Mouse (Mus musculus) embryonic facial prominence, embryonic 13.5 days (tissue): Measurements from ENCODE around the gene Tppp. TPM values are rescaled to one million over a fixed set of nuclear protein-coding genes. Genes with fewer than 3 reads are reported as not detected.
A peak's percentile ranks its signal among the peaks of the same experiment; 100 is the strongest.
"Not testable (repeated sequence)": the region's sequence is repeated elsewhere in the genome, so short reads cannot be mapped to it uniquely, and the experiment has no call there.

Source experiments
- ATAC-seq: fragments of 200-750 bp; cut with Nextera tagmentation; 2 replicates; pipeline ENCODE4 v1.8.0; 2017; ENCODE audit warnings: low read depth; ENCODE audit not compliant: insufficient number of reproducible peaks, insufficient read depth, low FRiP score, low TSS enrichment
- H3K27ac ChIP-seq: fragments of 300-500 bp; sonication (generic); 2 replicates; pipeline ENCODE4 v1.5.1; 2015; ENCODE audit warnings: moderate library complexity, mild to moderate bottlenecking, inconsistent platforms
- H3K27me3 ChIP-seq: fragments of 300-500 bp; sonication (generic); 2 replicates; pipeline ENCODE4 v1.6.1; 2015; ENCODE audit warnings: mild to moderate bottlenecking, inconsistent platforms
- H3K36me3 ChIP-seq: fragments of 300-500 bp; sonication (generic); 2 replicates; pipeline ENCODE4 v1.6.1; 2015; ENCODE audit warnings: mild to moderate bottlenecking, inconsistent platforms
- H3K4me1 ChIP-seq: fragments of 300-500 bp; sonication (generic); 2 replicates; pipeline ENCODE4 v1.6.1; 2015; ENCODE audit warnings: inconsistent platforms
- H3K4me2 ChIP-seq: fragments of 300-500 bp; sonication (generic); 2 replicates; pipeline ENCODE4 v1.6.1; 2015; ENCODE audit warnings: moderate library complexity, mild to moderate bottlenecking, inconsistent platforms
- H3K4me3 ChIP-seq: fragments of 300-500 bp; sonication (generic); 2 replicates; pipeline ENCODE4 v1.5.1; 2015; ENCODE audit warnings: mild to moderate bottlenecking, inconsistent platforms
- H3K9ac ChIP-seq: fragments of 300-500 bp; sonication (generic); 2 replicates; pipeline ENCODE4 v1.6.1; 2015; ENCODE audit warnings: mild to moderate bottlenecking, inconsistent platforms
- H3K9me3 ChIP-seq: fragments of 300-500 bp; sonication (generic); 2 replicates; pipeline ENCODE4 v1.6.1; 2016; ENCODE audit warnings: inconsistent platforms
- WGBS: fragments of 180-500 bp; shearing (Covaris S2); methylation state at CpG from one replicate; pipeline ENCODE4 v1.1.7; 2015; ENCODE audit warnings: mixed read lengths; 5-methylcytosine and 5-hydroxymethylcytosine counted together
- polyA plus RNA-seq: library from polyadenylated mRNA; unstranded; fragments of >200 nt; fragmentation: Nextera tagmentation; extraction: Ambion mirVana; gene quantifications from 2 replicates; pipeline ENCODE4 v1.2.1, GENCODE M21; 2015

Tppp gene
- polyA plus RNA-seq, 1 experiment from 2014 or later, result 1.1 TPM

DNA sequence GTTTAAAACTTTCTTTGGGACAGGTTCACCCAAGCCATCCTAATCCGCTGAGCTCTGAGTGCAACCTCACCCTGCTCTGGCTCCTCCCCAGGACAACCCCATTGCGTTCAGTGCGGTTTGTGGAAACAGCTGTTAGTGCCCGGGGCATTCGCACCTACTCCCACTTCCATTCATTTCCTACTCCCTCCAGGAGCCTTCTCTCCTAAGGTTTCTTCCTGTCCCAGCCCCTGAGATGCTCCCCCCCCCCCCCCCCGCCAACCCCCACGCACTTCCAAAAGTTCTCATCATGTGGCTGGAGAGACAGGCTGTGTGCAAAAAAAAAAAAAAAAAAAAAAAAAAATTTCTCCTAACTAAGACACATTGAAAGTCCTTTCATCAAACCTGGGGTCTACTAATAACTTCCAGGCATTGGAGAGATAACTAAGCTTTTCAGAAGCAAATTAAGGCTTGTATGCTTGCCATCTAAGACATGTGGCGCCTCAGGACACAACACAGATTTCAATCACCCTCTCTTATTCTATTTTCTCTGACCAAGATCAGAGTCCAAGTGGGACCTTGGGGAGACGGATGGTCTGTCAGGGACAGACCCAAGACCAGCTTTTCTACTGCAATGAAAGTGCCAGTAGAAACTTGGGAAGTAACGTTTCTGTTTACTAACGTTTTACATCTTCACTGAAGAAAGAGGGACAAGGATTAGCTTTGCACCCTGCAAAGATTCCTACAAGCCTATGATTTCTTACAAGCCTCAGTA, 53.3 kb downstream of the Tppp start:
- H3K4me2 ChIP-seq, result peak overlapping the region; percentile 60
- peaks cover 7% of the 10 kb centered on the region for H3K36me3 ChIP-seq
- WGBS, result 21% methylated on average over 11 of the region's 11 CpGs
- peak overlapping the region; percentile 86; the same call in 1 of the 2 replicates for H3K9ac ChIP-seq
- ATAC-seq, result no peak
- 0 out of 2 replicates have a peak, but pooled peaks cover 5% of the 10 kb centered on the region for H3K27me3 ChIP-seq
- no peaks in the 10 kb centered on the region for H3K9me3 ChIP-seq
- H3K27ac ChIP-seq, result peak overlapping the region; percentile 91
- H3K4me3 ChIP-seq, result peak overlapping the region; percentile 73
- H3K4me1 ChIP-seq, result 0 out of 2 replicates have a peak, but pooled peaks cover 3% of the 10 kb centered on the region

DNA sequence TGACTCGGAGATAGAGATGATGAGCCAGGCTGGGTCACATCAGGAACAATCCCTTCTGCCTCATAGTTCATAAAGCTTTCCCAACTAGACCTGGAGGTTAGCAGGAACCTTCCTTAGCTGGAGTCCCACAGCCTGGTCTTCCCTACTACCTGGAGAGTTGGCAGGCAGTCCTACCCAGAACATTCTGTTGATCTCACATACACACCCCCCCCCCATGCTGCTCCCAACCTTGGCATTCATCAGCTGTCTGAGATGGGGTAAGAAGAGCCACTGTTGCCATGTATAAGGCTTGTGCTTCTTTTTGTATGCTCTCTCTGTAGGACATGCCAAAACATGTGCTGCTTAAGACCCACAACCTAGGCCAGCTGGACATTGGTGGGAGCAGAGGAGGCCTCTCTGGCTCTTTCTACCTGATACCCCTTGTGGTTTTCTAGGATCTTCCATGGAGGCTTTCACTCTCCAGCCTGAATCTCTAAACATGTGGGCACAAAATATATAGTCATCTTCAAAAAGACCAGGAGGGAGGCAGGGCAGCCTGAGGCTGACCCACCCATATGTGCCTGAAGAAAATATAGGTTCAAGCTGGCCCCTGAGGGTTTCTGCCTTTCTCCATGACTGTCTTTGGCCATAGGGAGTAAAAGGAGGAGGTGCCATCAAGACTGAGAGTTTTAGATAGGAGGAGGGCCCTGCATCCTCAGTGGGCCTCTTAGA, 54.3 kb downstream of the Tppp start:
- Histone ChIP-seq H3K9ac (no peak overlapping the region), H3K36me3 (no peaks in the 10 kb centered on the region)

DNA sequence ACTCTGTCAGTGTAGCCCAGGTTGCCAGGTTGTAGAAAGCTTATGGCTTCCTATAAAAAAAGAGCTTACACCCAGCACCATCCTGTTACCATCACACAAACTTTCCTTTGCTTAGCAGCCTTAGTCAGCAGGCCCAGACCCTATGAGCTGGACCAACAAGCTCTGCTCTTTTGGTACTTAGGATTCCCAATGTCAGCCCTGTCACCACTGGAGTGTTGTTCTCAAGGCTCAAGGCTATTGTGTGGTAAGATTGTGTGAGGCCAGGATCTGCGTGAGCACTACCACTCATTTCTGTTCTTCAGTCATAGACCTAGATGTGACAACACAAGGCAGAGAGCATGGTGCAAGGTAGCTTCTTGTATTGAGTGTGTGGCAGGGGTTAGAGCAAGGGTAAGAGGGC, 57.4 kb downstream of the Tppp start:
- Histone ChIP-seq H3K4me2 (no peak overlapping the region), H3K9ac (no peak overlapping the region), H3K27me3 (0 out of 2 replicates have a peak, but pooled peaks cover 5% of the 10 kb centered on the region), H3K36me3 (no peaks in the 10 kb centered on the region), H3K9me3 (no peaks in the 10 kb centered on the region), H3K4me3 (no peak overlapping the region), H3K4me1 (no peaks in the 10 kb centered on the region), H3K27ac (no peak overlapping the region)
- WGBS, result 82% methylated on average over 1 of the region's 1 CpGs
- ATAC-seq, result no peak

More for the DNA sequence above, 54.3 kb downstream of the Tppp start:
- Histone ChIP-seq H3K4me2 (no peak overlapping the region), H3K9me3 (no peaks in the 10 kb centered on the region), H3K27me3 (0 out of 2 replicates have a peak, but pooled peaks cover 5% of the 10 kb centered on the region), H3K4me3 (no peak overlapping the region), H3K27ac (no peak overlapping the region), H3K4me1 (0 out of 2 replicates have a peak, but pooled peaks cover 3% of the 10 kb centered on the region)
- 80% methylated on average over 1 of the region's 1 CpGs for whole genome bisulfite sequencing
- ATAC-seq, result no peak

DNA sequence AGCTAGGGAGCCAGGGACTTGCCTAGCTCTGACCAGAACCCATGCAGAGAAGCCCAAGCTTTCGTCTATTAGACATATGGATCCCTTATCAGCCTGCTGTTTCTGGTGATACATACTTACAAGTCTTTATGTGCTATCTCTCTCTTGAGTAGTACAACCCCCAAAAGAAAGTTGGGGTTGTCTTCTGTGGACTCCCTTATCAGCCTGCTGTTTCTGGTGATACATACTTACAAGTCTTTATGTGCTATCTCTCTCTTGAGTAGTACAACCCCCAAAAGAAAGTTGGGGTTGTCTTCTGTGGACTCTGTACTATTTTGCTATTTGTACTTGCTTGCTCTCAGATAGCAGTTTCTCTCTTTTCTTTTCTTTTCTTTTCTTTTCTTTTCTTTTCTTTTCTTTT, 62.0 kb downstream of the Tppp start:
- not testable (repeated sequence) for H3K27me3 ChIP-seq, H3K9me3 ChIP-seq, H3K4me3 ChIP-seq, H3K36me3 ChIP-seq, ATAC-seq, H3K27ac ChIP-seq, H3K9ac ChIP-seq, H3K4me1 ChIP-seq, H3K4me2 ChIP-seq
- WGBS, result 50% methylated on average over 1 of the region's 1 CpGs

- H3K4me2 ChIP-seq, result no peak overlapping the region
- no peak overlapping the region for H3K4me3 ChIP-seq
- WGBS, result 77% methylated on average over 3 of the region's 3 CpGs
- no peaks in the 10 kb centered on the region for H3K9me3 ChIP-seq
- H3K9ac ChIP-seq, result no peak overlapping the region
- H3K36me3 ChIP-seq, result no peaks in the 10 kb centered on the region
- H3K4me1 ChIP-seq, result no peaks in the 10 kb centered on the region
- peaks cover under 1% of the 10 kb centered on the region; the same call in 1 of the 2 replicates for H3K27me3 ChIP-seq
- no peak for ATAC-seq
- no peak overlapping the region for H3K27ac ChIP-seq
These were observed 62.5 kb downstream of the Tppp start for GRCm38 (mm10) chr13:74071714-74072113.

- Histone ChIP-seq H3K4me2 (no peak overlapping the region), H3K4me1 (no peaks in the 10 kb centered on the region), H3K9me3 (no peaks in the 10 kb centered on the region), H3K27ac (no peak overlapping the region), H3K27me3 (no peaks in the 10 kb centered on the region; the same call in none of the 2 replicates), H3K9ac (no peak overlapping the region), H3K4me3 (no peak overlapping the region), H3K36me3 (no peaks in the 10 kb centered on the region)
- WGBS, result 88% methylated on average over 7 of the region's 7 CpGs
- ATAC-seq, result no peak
These were observed 64.2 kb downstream of the Tppp start for GRCm38 (mm10) chr13:74073369-74073768.

Other genes starting within 250 kb of the Tppp start
- 40.6 and 44.9 TPM in 2 replicates for gene Nkd2, start 161.8 kb upstream of the Tppp start, polyA plus RNA-seq
- gene Trip13, start 71.6 kb upstream of the Tppp start, polyA plus RNA-seq, result 42.6 and 46.0 TPM in 2 replicates
- gene Brd9, start 71.6 kb upstream of the Tppp start, polyA plus RNA-seq, result 63.5 and 68.6 TPM in 2 replicates
- not detected in 2 replicates for gene Zdhhc11, start 45.6 kb upstream of the Tppp start, polyA plus RNA-seq
- 12.7 and 14.6 TPM in 2 replicates for gene Cep72, start 52.9 kb downstream of the Tppp start, polyA plus RNA-seq
- not detected in 2 replicates for gene Slc9a3, start 112.0 kb downstream of the Tppp start, polyA plus RNA-seq
- gene Exoc3, start 199.3 kb downstream of the Tppp start, polyA plus RNA-seq, result 76.9 and 91.6 TPM in 2 replicates